Mouse (Mus musculus): ENCODE measurements around the gene Rin2.

- no peak for TF ChIP-seq CTCF (IDR thresholded peaks at IDR 0.05; ENCODE audit: borderline replicate concordance, extremely low read depth, insufficient read depth, insufficient read length)
- TF ChIP-seq POLR2A (IDR thresholded peaks at IDR 0.05; ENCODE audit: borderline replicate concordance, extremely low read depth, insufficient read depth, insufficient read length, poor library complexity, severe bottlenecking): no peak
Measured at GRCm38 (mm10) chr2:145808251-145808650, 133.2 kb downstream of the Rin2 start.
